Mouse (Mus musculus) midbrain, embryonic 14.5 days (tissue): ENCODE measurements around the gene Tmem88. TPM values are rescaled to one million over a fixed set of nuclear protein-coding genes. Genes with fewer than 3 reads are reported as not detected.

Experiments used
- polyA plus RNA-seq: library from polyadenylated mRNA; unstranded; fragments of >200 nt; fragmentation: Nextera tagmentation; extraction: Ambion mirVana; gene quantifications from 2 replicates; pipeline ENCODE4 v1.2.1, GENCODE M21; 2014

The Tmem88 gene
- polyA plus RNA-seq, 1 experiment from 2014 or later, result 4.9 TPM

Other genes with a start within 250 kb of the Tmem88 start
- 0.08 and 0.22 TPM in 2 replicates for gene Alox12b, start 241.2 kb downstream of the Tmem88 start, polyA plus RNA-seq
- gene Alox8, start 200.4 kb downstream of the Tmem88 start, polyA plus RNA-seq, result 0.17 and 0.26 TPM in 2 replicates
- 0.37 and 0.49 TPM in 2 replicates for gene Gucy2e, start 161.2 kb downstream of the Tmem88 start, polyA plus RNA-seq
- 14.9 and 18.6 TPM in 2 replicates for gene Cntrob, start 74.5 kb downstream of the Tmem88 start, polyA plus RNA-seq
- 189 and 220 TPM in 2 replicates for gene Trappc1, start 74.3 kb downstream of the Tmem88 start, polyA plus RNA-seq
- gene Kcnab3, start 72.0 kb downstream of the Tmem88 start, polyA plus RNA-seq, result 4.1 and 4.3 TPM in 2 replicates
- gene Rnf227, start 57.8 kb downstream of the Tmem88 start, polyA plus RNA-seq, result 222 and 270 TPM in 2 replicates
- gene Chd3, start 28.8 kb downstream of the Tmem88 start, polyA plus RNA-seq, result 77.5 and 80.8 TPM in 2 replicates
- gene Naa38, start 2.7 kb downstream of the Tmem88 start, polyA plus RNA-seq, result 97.6 and 123 TPM in 2 replicates
- 17.0 and 24.8 TPM in 2 replicates for gene Cyb5d1, start 2.6 kb downstream of the Tmem88 start, polyA plus RNA-seq
- gene Kdm6b, start 15.4 kb upstream of the Tmem88 start, polyA plus RNA-seq, result 41.1 and 41.2 TPM in 2 replicates
- gene Dnah2, start 150.9 kb upstream of the Tmem88 start, polyA plus RNA-seq, result 4.8 and 5.7 TPM in 2 replicates
- 40.7 and 109 TPM in 2 replicates for gene Efnb3, start 162.0 kb upstream of the Tmem88 start, polyA plus RNA-seq
- gene Wrap53, start 182.0 kb upstream of the Tmem88 start, polyA plus RNA-seq, result 22.5 and 22.7 TPM in 2 replicates
- gene Trp53, start 182.1 kb upstream of the Tmem88 start, polyA plus RNA-seq, result 66.1 and 69.2 TPM in 2 replicates
- gene Atp1b2, start 207.7 kb upstream of the Tmem88 start, polyA plus RNA-seq, result 46.5 and 46.7 TPM in 2 replicates
- gene Shbg, start 219.7 kb upstream of the Tmem88 start, polyA plus RNA-seq, result not detected in 2 replicates
- 21.6 and 22.5 TPM in 2 replicates for gene Sat2, start 223.8 kb upstream of the Tmem88 start, polyA plus RNA-seq
- 35.9 and 38.4 TPM in 2 replicates for gene Fxr2, start 234.8 kb upstream of the Tmem88 start, polyA plus RNA-seq